Mouse (Mus musculus) embryonic fibroblast, embryonic 13.5 days (primary cell): ENCODE measurements around the gene Trpc4.

Experiments used
- CTCF ChIP-seq: IDR thresholded peaks from 2 replicates; pipeline ENCODE4 v1.5.1; 2011; ENCODE audit warnings: mild to moderate bottlenecking, control low read depth, low read length, moderate library complexity, borderline replicate concordance; ENCODE audit not compliant: insufficient read depth
- POLR2A ChIP-seq: IDR thresholded peaks from 2 replicates; pipeline ENCODE4 v1.6.1; 2011; ENCODE audit warnings: low read depth, mild to moderate bottlenecking, control low read depth, low read length, moderate library complexity

DNA sequence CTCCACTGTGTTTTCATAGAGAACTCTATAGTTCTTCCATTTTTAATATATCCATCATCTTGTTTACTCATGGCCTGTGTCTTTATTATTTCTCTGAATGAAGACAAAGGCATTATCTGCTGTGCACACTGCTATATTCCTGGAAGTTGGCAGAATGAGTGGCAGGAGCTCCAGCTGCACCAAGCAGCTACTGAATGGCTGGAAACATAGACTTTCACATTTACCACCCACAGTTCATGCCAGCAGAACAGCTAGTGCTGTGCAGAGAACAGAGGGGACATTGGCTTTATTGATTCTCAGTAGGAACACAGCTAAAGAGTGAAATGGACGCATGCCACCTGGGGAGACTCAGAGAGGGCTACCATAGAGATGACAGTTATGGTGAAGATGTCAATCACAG lies 55.6 kb downstream of the Trpc4 start:
- no peak for TF ChIP-seq CTCF
- TF ChIP-seq POLR2A: no peak
